Mouse (Mus musculus) lung, adult 2 months (tissue): ENCODE data around the gene Mafg.

Experiments used
- CTCF ChIP-seq: fragments of 200-500 bp; IDR thresholded peaks from 2 replicates; pipeline ENCODE4 v1.5.1; 2011; ENCODE audit warnings: mild to moderate bottlenecking, low read length, control low read depth; ENCODE audit not compliant: insufficient read depth
- POLR2A ChIP-seq: fragments of 200-500 bp; IDR thresholded peaks from 2 replicates; pipeline ENCODE4 v1.6.1; 2011; ENCODE audit warnings: low read depth, mild to moderate bottlenecking, control low read depth, low read length, borderline replicate concordance; ENCODE audit errors: extremely low read depth

- TF ChIP-seq CTCF (no peak), POLR2A (no peak)
Observed at GRCm38 (mm10) chr11:120630881-120631725, 2.3 kb downstream of the Mafg start.
